Mouse (Mus musculus) kidney, adult 2 months (tissue): Measurements from ENCODE around the gene Acot3. TPM values are rescaled to one million over a fixed set of nuclear protein-coding genes. Genes with fewer than 3 reads are reported as not detected.
"Not testable (repeated sequence)": the region's sequence is repeated elsewhere in the genome, so short reads cannot be mapped to it uniquely, and the experiment has no call there.

Source experiments
- DNase-seq: peaks from one replicate; pipeline ENCODE4 v3.0.0; 2021
- H3K27ac ChIP-seq: fragments of 200-500 bp; 2 replicates; pipeline ENCODE4 v1.5.1; 2012; ENCODE audit warnings: low read depth, low read length, control low read depth, inconsistent platforms; ENCODE audit not compliant: insufficient read depth
- H3K27me3 ChIP-seq: fragments of 200-500 bp; replicated peaks from 2 replicates; pipeline ENCODE4 v1.6.1; 2012; ENCODE audit warnings: mild to moderate bottlenecking, moderate library complexity, low read length, inconsistent platforms; ENCODE audit not compliant: control insufficient read depth, insufficient read depth
- H3K36me3 ChIP-seq: fragments of 200-500 bp; 2 replicates; pipeline ENCODE4 v1.6.1; 2012; ENCODE audit warnings: mild to moderate bottlenecking, moderate library complexity, low read length, inconsistent platforms; ENCODE audit not compliant: control insufficient read depth, insufficient read depth
- H3K4me1 ChIP-seq: fragments of 200-500 bp; 2 replicates; pipeline ENCODE4 v1.6.1; 2011; ENCODE audit warnings: low read length; ENCODE audit not compliant: control insufficient read depth, insufficient read depth
- H3K4me3 ChIP-seq: fragments of 200-500 bp; 2 replicates; pipeline ENCODE4 v1.5.1; 2011; ENCODE audit warnings: mild to moderate bottlenecking, low read depth, low read length, control low read depth; ENCODE audit not compliant: insufficient read depth
- CTCF ChIP-seq: fragments of 200-500 bp; conservative IDR thresholded peaks from 2 replicates; pipeline ENCODE4 v1.5.1; 2011; ENCODE audit warnings: low read depth, mild to moderate bottlenecking, control low read depth, low read length, moderate library complexity, mixed read lengths; ENCODE audit not compliant: insufficient read depth, insufficient read length
- POLR2A ChIP-seq: fragments of 200-500 bp; IDR thresholded peaks from one replicate; pipeline ENCODE4 v1.6.1; 2011; ENCODE audit warnings: low read depth, low read length, control low read depth
- WGBS: fragments of 180-500 bp; shearing (Covaris S2); methylation state at CpG from one replicate; pipeline ENCODE4 v1.1.7; 2018; 5-methylcytosine and 5-hydroxymethylcytosine counted together
- polyA plus RNA-seq: library from polyadenylated mRNA; depleted of rRNA; stranded (reverse); fragments of >200 nt; gene quantifications from 2 replicates; pipeline ENCODE4 v1.2.3, GENCODE M21; 2012; rRNA removed

Gene Acot3
- polyA plus RNA-seq = 30.7 and 37.0 TPM in 2 replicates

- H3K4me1 ChIP-seq = peaks cover 3% of the 10 kb centered on the region; the same call in 1 of the 2 replicates
- no peaks in the 10 kb centered on the region for H3K36me3 ChIP-seq
- no peaks in the 10 kb centered on the region for H3K27me3 ChIP-seq
- H3K27ac ChIP-seq = peak within 1 kb of the TSS; percentile 84
- 67% methylated on average over 5 of the region's 5 CpGs for WGBS
- peak within 1 kb of the TSS; percentile 69; the same call in 1 of the 2 replicates for H3K4me3 ChIP-seq
- DNase-seq = peak; percentile 49
- no peak for TF ChIP-seq CTCF
- no peak for TF ChIP-seq POLR2A
These were observed at the start of gene Acot3 for GRCm38 (mm10) chr12:84051937-84052474. TSS of gene Acot3 (plus strand) at chr12:84052144.

- H3K36me3 ChIP-seq = no peaks in the 10 kb centered on the region
- DNase-seq = no peak
- 76% methylated on average over 1 of the region's 1 CpGs for WGBS
- no peak overlapping the region for H3K4me3 ChIP-seq
- peaks cover 7% of the 10 kb centered on the region; the same call in 1 of the 2 replicates for H3K4me1 ChIP-seq
- H3K27me3 ChIP-seq = no peaks in the 10 kb centered on the region
- TF ChIP-seq CTCF (no peak), POLR2A (no peak)
- H3K27ac ChIP-seq = no peak overlapping the region
These were observed 48.1 kb upstream of the Acot3 start for GRCm38 (mm10) chr12:84003866-84004265.

GRCm38 (mm10) chr12:84008251-84008650, 43.7 kb upstream of the Acot3 start:
- Histone ChIP-seq H3K4me1 (peaks cover 11% of the 10 kb centered on the region; the same call in 1 of the 2 replicates), H3K4me3 (no peak overlapping the region), H3K27ac (no peak overlapping the region), H3K27me3 (no peaks in the 10 kb centered on the region), H3K36me3 (no peaks in the 10 kb centered on the region)
- WGBS = 77% methylated on average over 12 of the region's 12 CpGs
- TF ChIP-seq CTCF (no peak), POLR2A (no peak)
- peak; percentile 56 for DNase-seq

- no peak overlapping the region for H3K4me3 ChIP-seq
- no peak for DNase-seq
- no peak for TF ChIP-seq CTCF
- no peak for TF ChIP-seq POLR2A
- no peaks in the 10 kb centered on the region for H3K36me3 ChIP-seq
- 59% methylated on average over 8 of the region's 8 CpGs for WGBS
- no peaks in the 10 kb centered on the region for H3K27me3 ChIP-seq
- H3K27ac ChIP-seq = no peak overlapping the region
- peaks cover 11% of the 10 kb centered on the region; the same call in 1 of the 2 replicates for H3K4me1 ChIP-seq
These were observed 43.2 kb upstream of the Acot3 start for GRCm38 (mm10) chr12:84008729-84009128.

- not testable (repeated sequence) for H3K27me3 ChIP-seq, H3K36me3 ChIP-seq
- H3K4me3 ChIP-seq = peak within 1 kb of the TSS; percentile 43
- DNase-seq = peak; percentile 92
- 2% methylated on average over 62 of the region's 70 CpGs for WGBS
- peak; percentile 56 for TF ChIP-seq POLR2A
- H3K27ac ChIP-seq = 0 out of 2 replicates have a peak within 1 kb of the TSS, but pooled peaks have one; percentile 30
- H3K4me1 ChIP-seq = peaks cover 11% of the 10 kb centered on the region; the same call in 1 of the 2 replicates
These were observed 42.6 kb upstream of the Acot3 start, which contains the start of gene Acot1 for GRCm38 (mm10) chr12:84009171-84009965. TSS of gene Acot1 (plus strand) at chr12:84009490.

GRCm38 (mm10) chr12:84010201-84010600, 41.7 kb upstream of the Acot3 start:
- H3K27me3 ChIP-seq = no peaks in the 10 kb centered on the region
- WGBS = 69% methylated on average over 3 of the region's 3 CpGs
- peaks cover 11% of the 10 kb centered on the region; the same call in 1 of the 2 replicates for H3K4me1 ChIP-seq
- no peak overlapping the region for H3K27ac ChIP-seq
- no peak overlapping the region; the same call in 1 of the 2 replicates for H3K4me3 ChIP-seq
- no peak for TF ChIP-seq CTCF
- TF ChIP-seq POLR2A = no peak
- DNase-seq = peak; percentile 47
- no peaks in the 10 kb centered on the region for H3K36me3 ChIP-seq

- TF ChIP-seq CTCF = no peak
- TF ChIP-seq POLR2A = no peak
- Histone ChIP-seq H3K4me3 (no peak overlapping the region), H3K36me3 (no peaks in the 10 kb centered on the region), H3K4me1 (peaks cover 11% of the 10 kb centered on the region; the same call in 1 of the 2 replicates), H3K27me3 (no peaks in the 10 kb centered on the region), H3K27ac (no peak overlapping the region)
- 18% methylated on average over 12 of the region's 12 CpGs for WGBS
- peak; percentile 98 for DNase-seq
These were observed 40.5 kb upstream of the Acot3 start for GRCm38 (mm10) chr12:84011251-84012040.
